Mouse (Mus musculus) frontal cortex, postnatal 25 days (tissue): ENCODE data around the gene Gpd1.
"Not testable (repeated sequence)": the region's sequence is repeated elsewhere in the genome, so short reads cannot be mapped to it uniquely, and the experiment has no call there.

ENCODE experiments used
- DNase-seq, 2 experiments: peaks; one replicate each; pipeline ENCODE4 v3.0.0; 2022; ENCODE audit warnings: low spot score in 2 of 2

Gpd1 gene

GRCm38 (mm10) chr15:99721921-99722743, 4.8 kb downstream of the Gpd1 start:
- DNase-seq: no peak

- DNase-seq: no peak
These were observed 5.8 kb downstream of the Gpd1 start for GRCm38 (mm10) chr15:99723120-99723514.

GRCm38 (mm10) chr15:99723515-99724291, 6.4 kb downstream of the Gpd1 start:
- DNase-seq: peak in 1 of 2 experiments; percentile 44

GRCm38 (mm10) chr15:99724292-99725021, 7.1 kb downstream of the Gpd1 start:
- DNase-seq: peak; percentile 52 to 61

- peak; percentile 92 to 94 for DNase-seq
These were observed 8.2 kb downstream of the Gpd1 start, which contains the start of gene Cox14 for GRCm38 (mm10) chr15:99725341-99726155. Cox14 (plus strand) TSS chr15:99725618.

- no peak for DNase-seq
These were observed 9.2 kb downstream of the Gpd1 start for GRCm38 (mm10) chr15:99726549-99726948.

- DNase-seq: not testable (repeated sequence)
These were observed 9.7 kb downstream of the Gpd1 start for GRCm38 (mm10) chr15:99727039-99727438.

- DNase-seq: no peak
These were observed 10.2 kb downstream of the Gpd1 start for GRCm38 (mm10) chr15:99727525-99727924.

- DNase-seq: no peak
These were observed 10.9 kb downstream of the Gpd1 start for GRCm38 (mm10) chr15:99728211-99728610.

- no peak for DNase-seq
These were observed 11.9 kb downstream of the Gpd1 start for GRCm38 (mm10) chr15:99729056-99729783.

- DNase-seq: no peak
These were observed 13.9 kb downstream of the Gpd1 start for GRCm38 (mm10) chr15:99731167-99731566.

GRCm38 (mm10) chr15:99731678-99732077, 14.4 kb downstream of the Gpd1 start:
- DNase-seq: no peak

- no peak for DNase-seq
These were observed 15.9 kb downstream of the Gpd1 start for GRCm38 (mm10) chr15:99733186-99733585.

GRCm38 (mm10) chr15:99735631-99736030, 18.3 kb downstream of the Gpd1 start:
- DNase-seq: peak; percentile 100

- DNase-seq: no peak
These were observed 19.4 kb downstream of the Gpd1 start for GRCm38 (mm10) chr15:99736675-99737074.

GRCm38 (mm10) chr15:99740229-99740628, 22.9 kb downstream of the Gpd1 start:
- no peak for DNase-seq

- DNase-seq: no peak
These were observed 36.9 kb downstream of the Gpd1 start for GRCm38 (mm10) chr15:99754204-99754603.

- DNase-seq: no peak
These were observed 50.2 kb downstream of the Gpd1 start for GRCm38 (mm10) chr15:99767467-99767866.

- DNase-seq: no peak
These were observed 51.4 kb downstream of the Gpd1 start for GRCm38 (mm10) chr15:99768761-99769160.

- no peak for DNase-seq
These were observed 53.7 kb downstream of the Gpd1 start for GRCm38 (mm10) chr15:99771004-99771500.
